Mouse (Mus musculus) E14TG2a.4 (cell line): Measurements from ENCODE around the gene Dpf2.

ENCODE experiments used
- CTCF ChIP-seq: conservative IDR thresholded peaks from 2 replicates; pipeline ENCODE4 v1.5.1; 2014; ENCODE audit warnings: low read length
- NANOG ChIP-seq: IDR thresholded peaks from 2 replicates; pipeline ENCODE4 v1.6.1; 2014; ENCODE audit warnings: borderline replicate concordance, low read length, mixed read lengths

DNA sequence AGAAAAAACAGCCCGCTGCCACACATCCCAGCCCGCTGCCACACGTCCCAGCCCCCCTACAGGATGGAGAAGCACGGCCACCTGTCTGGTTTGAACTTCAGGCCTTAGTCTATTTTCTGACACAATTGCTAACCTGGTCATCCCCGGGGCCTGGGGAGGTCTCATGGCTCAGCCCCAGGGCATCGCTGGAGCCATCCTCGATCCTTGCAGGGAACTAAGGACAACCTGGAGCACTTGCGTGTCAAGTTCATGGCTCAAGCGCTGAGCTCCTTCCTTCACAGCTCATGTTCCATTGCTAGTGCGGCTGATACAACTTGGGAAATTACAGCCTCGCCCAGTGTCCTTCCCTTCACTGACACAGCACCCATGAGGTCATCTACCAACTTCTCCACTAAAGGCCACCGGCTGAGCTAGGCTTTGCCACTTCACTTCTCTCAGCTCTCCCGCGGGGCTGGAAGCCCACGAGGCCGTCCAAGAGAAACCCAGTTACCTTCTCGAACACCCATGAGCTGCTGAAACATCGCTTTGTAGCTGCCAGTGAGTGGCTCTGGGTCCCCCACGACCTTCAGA is 40.5 kb upstream of the Dpf2 start:
- no peak for TF ChIP-seq CTCF
- no peak for TF ChIP-seq NANOG
